Mouse (Mus musculus): ENCODE results near the gene 1700001C19Rik.
A peak's percentile ranks its signal among the peaks of the same experiment; 100 is the strongest.

The 1700001C19Rik gene

DNA sequence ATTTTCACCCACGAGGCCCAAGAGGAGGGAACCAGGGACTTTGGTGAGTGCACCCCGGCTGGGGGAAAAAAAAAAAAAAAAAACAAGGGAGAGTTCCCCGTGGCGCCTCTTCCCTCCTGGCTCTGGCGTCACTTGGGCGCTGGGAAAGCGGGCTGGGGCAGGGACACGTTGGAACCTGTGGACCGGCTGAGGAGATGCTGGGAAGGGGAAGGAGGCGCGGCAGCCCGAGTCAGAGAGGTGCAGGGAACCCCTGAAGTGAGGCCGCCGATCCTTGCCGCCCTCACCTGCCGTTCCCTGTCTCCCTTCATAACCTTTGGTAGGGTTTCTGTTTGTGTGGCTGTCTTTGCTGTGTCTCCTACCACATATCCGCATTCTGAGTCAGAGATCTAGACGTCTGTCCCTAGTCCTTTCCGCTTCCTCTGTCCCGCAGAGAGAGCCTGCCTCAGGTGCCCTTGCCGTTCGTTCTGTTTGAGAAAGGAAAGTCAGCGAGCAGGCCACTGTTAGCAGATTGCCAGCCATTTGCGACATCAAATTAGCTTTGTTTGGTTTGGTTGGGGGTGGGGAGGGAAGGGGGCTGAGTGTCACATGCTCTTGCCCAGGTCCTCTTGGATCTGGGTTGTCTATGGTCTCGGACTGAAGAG lies at the start of gene 1700001C19Rik:
Gene 1700001C19Rik, minus strand, starts transcription at position 470 of the 641 bp plus-strand sequence.
- DNase-seq, result no peak

GRCm38 (mm10) chr17:47485791-47486190 lies 48.6 kb upstream of the 1700001C19Rik start:
- no peak for DNase-seq

DNA sequence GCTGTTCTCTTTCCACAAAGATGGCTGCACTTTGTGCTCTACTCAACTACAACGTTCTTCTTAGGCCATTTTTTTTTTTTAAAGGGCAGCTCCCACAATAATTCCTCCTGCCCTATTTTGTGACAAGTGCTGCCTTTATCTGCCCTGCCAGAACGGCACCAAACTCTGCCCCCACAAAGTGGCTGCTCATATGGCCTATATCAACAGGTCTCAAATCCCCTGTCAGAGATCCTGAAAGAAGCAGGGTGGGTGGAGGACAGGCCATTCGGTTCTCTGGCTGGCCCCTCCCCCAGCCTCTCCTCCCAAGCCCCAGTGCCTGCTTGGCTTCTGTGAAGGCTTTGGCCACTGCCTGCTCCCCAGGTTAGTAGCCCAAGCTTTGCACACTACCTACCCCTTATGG lies 47.8 kb upstream of the 1700001C19Rik start:
- DNase-seq, result peak; percentile 62

GRCm38 (mm10) chr17:47484241-47484921 lies 47.2 kb upstream of the 1700001C19Rik start:
- peak; percentile 59 for DNase-seq

DNA sequence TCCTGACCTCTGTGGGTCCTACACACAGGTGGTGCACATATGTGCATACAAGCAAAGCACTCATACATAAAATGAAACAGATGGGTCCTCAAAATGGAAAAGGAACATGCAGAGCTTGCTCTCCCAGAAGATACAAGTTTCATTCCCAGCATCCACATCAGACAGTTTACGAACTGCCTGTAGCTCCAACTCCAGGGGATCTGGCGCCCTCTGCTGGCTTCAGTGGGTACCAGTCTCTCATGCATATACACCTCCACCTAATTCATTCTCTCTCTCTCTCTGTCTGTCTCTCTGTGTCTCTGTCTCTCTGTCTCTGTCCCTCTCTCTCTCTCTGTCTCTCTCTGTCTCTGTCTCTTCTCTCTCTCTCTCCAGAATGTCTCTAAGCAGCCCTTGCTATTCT lies 45.2 kb upstream of the 1700001C19Rik start:
- peak; percentile 84 for DNase-seq

DNA sequence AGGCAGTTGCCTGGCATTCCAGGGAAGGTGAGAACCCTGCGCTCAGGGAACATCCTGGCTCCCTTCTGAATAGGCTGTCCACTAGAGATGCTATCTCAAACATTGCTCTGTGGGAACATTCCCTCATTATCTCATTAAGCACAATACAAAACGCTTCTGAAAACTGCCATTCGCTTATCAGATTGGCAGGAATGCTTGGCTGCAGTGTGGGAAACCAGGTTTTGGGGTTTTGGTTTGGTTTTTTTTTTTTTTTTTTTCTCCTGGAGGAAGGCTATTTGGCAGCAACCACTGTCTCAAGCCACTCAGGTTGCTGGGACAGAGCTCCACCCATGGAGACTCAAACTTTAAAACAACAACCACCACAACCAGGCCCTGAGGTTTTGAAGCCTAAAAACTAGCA lies 42.7 kb upstream of the 1700001C19Rik start:
- DNase-seq, result no peak

DNA sequence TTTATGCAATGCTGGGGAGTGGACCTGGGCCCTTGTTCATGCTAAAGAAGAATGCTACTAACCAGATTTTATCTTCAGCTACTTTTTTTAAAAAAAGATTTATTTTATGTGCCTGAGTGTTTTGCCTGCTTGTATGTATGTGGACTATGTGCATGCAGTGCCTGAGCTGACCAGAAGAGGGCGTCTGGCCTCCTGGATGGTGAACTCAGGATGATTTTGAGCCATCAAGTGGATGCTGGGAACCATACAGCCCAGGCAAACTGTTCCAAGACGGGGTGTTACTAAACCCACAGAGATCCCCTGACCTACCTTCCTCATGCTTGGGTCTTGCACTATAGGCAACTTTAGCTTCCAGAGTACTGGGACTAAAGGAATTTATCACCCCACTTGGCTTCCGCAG lies 38.5 kb upstream of the 1700001C19Rik start:
- peak; percentile 61 for DNase-seq

GRCm38 (mm10) chr17:47475181-47475580 lies 38.0 kb upstream of the 1700001C19Rik start:
- no peak for DNase-seq

GRCm38 (mm10) chr17:47474250-47474649 lies 37.1 kb upstream of the 1700001C19Rik start:
- no peak for DNase-seq

GRCm38 (mm10) chr17:47473434-47473974 lies 36.3 kb upstream of the 1700001C19Rik start:
- DNase-seq, result peak; percentile 67

GRCm38 (mm10) chr17:47472435-47473350 lies 35.5 kb upstream of the 1700001C19Rik start:
- DNase-seq, result no peak

DNA sequence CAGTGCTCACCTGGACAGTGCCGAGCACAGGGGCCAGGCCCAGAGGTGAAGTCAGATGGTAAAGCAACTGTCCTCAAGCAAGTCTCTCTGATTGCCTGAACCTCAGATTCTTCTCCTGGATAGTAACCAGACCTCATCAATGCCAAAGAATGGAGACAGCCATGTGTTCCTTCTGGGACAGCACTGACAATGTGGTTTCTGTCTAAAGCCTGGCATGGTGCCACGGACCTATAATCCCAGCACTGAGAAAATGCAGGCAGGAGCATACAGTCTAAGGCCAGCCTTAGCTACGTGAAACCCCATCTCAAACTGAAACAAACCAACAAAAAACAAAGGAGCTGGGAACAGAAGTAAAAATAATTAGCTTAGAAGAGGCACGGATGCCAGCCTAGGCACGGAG lies 33.5 kb upstream of the 1700001C19Rik start:
- DNase-seq, result no peak

DNA sequence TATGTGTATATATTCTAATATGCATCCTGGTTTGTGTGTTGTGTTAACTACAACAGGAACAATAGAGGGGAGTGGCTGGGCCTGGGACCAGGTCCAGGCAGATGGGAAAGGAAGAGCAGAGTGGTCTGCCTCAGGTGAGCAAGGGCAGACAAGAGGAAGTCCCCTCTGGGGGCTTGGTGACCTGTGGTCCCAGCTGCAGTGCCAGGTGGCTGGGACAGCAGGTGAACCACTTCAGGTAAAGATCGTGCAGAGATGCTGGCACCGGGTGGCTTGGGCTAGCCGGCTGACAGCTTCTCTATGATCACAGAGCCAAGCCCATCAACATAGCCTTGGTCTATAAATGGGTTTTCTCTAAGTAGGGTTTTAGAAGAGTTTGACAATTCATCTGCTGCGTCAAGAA lies 32.9 kb upstream of the 1700001C19Rik start:
- no peak for DNase-seq

DNA sequence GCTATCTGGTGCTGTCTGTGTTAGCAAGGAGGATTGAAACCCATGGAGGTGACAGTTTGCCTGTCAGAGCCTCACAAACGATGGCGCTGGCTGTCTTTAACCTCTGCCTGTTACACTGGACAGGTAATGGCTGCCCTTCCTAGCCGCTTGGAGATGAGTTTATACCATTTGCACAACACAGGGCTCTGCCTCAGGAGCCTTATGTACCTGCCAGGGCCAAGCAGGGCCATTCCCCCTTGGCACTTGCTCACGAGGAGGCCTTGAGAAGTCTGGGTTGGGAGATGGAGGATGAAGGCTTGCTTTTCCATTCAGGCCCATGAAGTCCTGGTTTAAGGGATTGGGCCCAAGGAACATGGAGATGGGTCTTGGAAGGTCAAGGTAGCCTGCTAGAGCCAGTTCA lies 32.5 kb upstream of the 1700001C19Rik start:
- DNase-seq, result no peak

DNA sequence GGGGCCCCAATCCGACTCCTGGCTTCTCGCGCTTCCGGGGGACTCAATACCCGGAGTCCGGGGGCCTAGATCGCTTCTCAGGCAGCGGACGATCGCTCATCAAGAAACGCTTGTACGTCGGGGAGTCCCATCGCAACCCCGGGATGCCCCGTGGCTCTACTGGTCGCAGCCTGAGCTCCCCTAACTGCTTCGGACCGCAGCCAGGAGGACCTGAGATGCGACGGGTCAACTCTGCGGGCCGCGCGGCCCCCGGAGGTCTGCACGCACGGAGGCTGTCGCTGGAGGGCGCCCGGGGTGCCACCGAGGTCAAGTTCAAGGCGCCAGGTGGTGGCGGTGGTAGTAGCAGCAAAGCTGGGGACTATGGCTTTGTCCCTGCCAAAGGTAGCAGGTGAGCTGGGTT lies 31.3 kb upstream of the 1700001C19Rik start:
- no peak for DNase-seq

GRCm38 (mm10) chr17:47468063-47468462 lies 30.9 kb upstream of the 1700001C19Rik start:
- no peak for DNase-seq

GRCm38 (mm10) chr17:47467659-47468058 lies 30.5 kb upstream of the 1700001C19Rik start:
- no peak for DNase-seq

- DNase-seq, result no peak
Measured at GRCm38 (mm10) chr17:47466284-47466683, 29.1 kb upstream of the 1700001C19Rik start.

DNA sequence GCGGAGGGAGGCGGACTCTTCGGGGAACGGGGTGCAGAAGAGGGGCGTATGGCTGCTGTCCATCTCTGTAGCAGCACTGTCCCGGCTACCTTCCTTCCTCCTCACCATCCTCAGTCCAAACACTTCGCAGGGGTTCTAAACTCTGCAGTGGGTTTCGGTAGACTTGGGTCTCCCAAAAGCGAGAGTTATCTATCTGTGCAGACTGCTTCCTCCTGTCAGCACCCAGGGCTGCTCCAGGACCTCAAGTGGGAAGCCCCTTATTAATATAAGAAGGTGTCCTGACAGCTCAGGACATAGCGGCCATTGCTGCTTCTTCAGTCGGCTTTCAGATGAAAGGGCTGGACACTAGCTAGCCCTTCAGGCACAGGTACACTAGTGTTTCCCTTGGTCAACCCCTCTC lies 27.8 kb upstream of the 1700001C19Rik start:
- no peak for DNase-seq

DNA sequence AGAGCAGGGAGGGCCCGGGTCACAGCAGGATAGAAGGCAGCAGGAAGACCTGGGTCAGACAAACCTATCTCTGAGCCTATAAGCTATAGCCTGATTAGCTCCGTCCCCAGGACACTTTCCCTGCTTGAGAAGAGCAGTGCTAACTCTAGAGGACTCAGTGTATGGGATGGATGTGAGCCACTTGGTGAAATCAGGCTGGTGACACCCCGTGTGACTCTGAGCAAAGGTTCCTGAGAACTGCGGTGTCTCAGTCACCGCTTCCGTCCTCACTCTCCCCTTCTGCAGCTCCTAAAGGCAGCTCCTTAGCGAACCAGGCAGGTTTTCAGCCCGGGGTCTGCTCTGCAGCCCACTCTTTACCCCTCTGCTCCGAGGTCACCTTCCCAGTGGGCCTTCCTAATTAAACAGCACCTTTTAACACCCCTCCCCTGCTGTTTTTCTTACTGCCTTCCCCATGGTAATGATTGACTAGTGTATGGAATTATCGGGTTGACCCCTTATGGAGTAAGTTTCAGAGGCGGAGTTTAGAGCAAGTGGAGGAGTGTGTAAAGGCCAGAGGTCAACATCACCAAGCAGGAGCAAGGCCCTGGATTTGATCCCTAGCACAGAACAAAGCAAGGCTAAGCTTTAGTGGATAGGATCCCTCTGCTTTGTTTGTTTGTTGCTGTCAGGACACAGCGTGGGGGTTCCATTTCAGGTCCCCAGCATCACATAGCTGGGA lies 27.2 kb upstream of the 1700001C19Rik start:
- DNase-seq, result no peak

DNA sequence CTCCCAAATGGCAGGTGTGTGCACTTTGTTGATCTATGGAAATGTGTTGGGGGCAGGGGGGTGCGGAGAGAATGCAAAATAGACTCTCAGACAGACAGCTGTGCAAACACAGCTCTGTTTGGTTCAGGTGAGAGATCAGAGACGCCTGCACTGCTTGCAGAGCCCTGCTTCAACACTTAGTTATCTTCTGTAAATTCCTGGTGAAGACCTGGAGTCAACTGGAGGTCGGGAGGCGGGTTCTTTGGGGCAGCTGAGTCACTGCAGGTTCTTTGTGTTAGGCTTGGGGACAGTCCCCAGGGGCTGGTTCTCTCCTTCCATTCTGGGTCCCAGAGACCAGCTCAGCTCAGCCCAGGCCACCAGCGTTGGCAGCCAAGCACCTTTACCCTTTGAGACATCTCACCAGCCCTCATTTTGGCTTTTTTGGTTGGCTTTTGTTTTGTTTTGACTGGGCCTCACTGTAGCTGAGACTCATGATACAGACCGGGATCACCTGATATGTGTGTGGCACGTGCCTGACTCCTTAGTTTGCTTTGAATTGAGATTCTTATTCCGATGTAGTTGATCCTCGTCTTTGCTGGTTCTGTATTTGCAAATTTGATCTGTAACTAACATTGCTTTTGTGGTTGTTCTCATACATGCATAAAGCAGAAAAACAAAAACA lies 25.7 kb upstream of the 1700001C19Rik start:
- no peak for DNase-seq

DNA sequence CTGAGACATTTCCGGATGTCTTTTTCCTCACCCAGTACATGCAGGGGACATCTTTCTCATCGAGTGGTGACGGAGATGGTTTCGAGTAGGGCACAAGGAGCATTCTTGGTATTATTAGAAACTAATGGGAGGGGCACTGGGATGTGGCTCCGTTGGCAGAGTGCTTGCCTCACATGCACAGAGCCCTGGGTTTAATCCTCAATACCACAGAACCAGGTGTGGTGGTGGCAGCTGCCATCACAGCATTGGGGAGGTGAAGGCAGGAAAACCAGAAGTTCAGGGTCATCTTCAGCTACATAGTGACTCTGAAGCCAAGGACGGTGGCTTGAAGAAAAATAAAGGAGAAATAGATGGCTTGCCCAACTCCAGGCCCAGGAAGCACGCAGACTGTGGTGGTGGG lies 25.0 kb upstream of the 1700001C19Rik start:
- no peak for DNase-seq
